Mouse (Mus musculus) cerebellum, postnatal 10 days (tissue): ENCODE data around the gene Tnnc2.
A peak's percentile ranks its signal among the peaks of the same experiment; 100 is the strongest.

Experiments
- DNase-seq, 2 experiments: peaks; one replicate each; pipeline ENCODE4 v3.0.0; 2021; ENCODE audit warnings: mixed read lengths in 2 of 2

Tnnc2 gene

GRCm38 (mm10) chr2:164794293-164794692, 14.5 kb upstream of the Tnnc2 start:
- peak; percentile 96 to 99 for DNase-seq

DNA sequence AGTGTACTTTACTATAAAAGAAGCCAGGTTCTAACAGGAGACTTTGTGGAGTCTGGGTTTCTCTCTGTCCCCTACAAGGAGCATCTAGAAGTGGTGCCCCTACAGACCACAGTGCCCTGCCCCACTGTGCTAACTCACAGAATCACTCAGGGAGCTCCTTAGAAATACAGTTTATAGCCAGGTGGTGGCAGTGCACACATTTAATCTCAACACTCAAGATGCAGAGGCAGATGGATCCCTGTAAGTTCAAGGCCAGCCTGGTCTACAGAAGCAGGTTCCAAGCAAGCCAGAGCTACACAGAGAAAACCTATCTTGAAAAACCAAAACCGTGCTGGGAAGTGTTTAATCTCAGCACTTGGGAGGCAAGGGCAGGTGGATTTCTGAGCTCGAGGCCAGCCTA, 14.0 kb upstream of the Tnnc2 start:
- peak in 1 of 2 experiments; percentile 42 for DNase-seq

DNA sequence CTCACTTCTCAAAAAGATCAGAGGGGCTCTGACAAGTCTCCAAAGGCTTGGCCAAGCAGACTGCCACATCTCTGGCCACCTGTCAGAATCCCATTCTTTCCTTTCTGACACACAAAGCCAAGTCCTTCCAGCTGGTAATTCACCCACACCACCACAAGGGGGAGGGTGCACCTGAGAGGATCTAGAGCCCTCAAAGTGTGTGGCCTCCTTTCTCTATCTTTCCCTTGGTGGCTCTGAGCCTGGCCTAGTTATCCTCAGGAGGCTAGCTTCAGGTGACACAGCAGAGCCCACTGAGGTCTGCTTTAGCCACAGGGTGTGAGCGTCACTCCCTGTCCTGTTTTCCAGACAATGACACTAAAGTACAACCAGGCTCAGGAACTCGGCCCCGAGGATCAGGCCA, 13.5 kb upstream of the Tnnc2 start:
- DNase-seq = peak; percentile 77 to 85

- no peak for DNase-seq
These were observed 12.8 kb upstream of the Tnnc2 start for GRCm38 (mm10) chr2:164792400-164793190.

DNA sequence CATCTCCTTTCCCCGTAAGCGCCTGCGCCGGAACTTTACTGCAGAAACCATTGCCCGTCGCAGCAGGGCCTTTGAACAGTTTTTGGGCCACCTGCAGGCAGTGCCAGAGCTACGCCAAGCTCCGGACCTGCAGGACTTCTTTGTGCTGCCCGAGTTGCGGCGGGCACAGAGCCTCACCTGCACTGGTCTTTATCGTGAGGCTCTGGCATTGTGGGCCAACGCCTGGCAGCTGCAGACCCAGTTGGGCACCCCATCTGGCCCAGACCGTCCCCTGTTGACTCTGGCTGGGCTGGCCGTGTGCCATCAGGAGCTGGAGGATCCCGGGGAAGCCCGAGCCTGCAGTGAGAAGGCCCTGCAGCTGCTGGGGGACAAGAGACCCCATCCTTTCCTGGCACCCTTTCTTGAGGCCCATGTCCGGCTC, 12.1 kb upstream of the Tnnc2 start:
- DNase-seq = peak; percentile 50 to 57

GRCm38 (mm10) chr2:164790451-164790850, 10.7 kb upstream of the Tnnc2 start:
- DNase-seq = no peak

GRCm38 (mm10) chr2:164788411-164788810, 8.6 kb upstream of the Tnnc2 start:
- no peak for DNase-seq

- no peak for DNase-seq
These were observed 8.0 kb upstream of the Tnnc2 start for GRCm38 (mm10) chr2:164787779-164788178.

DNA sequence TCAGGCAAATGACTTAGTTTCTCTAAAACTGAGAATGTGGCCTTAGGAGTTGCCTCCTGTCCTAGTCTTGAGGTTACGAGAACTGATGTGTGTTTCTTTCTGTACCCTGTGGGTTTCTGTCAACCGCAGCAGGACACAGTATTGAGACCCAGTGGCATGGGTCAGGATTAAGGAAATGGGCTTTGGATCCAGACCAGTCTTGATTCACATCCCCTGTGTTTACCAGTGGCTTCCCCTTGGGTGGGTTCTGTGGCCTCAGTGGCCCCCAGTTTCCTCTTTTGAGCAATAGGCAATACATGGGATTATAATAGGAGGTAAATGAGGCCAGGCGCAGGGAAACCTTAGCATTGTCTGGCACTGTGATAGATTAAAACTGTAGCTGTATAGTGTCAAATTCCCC, 7.3 kb upstream of the Tnnc2 start:
- no peak for DNase-seq

DNA sequence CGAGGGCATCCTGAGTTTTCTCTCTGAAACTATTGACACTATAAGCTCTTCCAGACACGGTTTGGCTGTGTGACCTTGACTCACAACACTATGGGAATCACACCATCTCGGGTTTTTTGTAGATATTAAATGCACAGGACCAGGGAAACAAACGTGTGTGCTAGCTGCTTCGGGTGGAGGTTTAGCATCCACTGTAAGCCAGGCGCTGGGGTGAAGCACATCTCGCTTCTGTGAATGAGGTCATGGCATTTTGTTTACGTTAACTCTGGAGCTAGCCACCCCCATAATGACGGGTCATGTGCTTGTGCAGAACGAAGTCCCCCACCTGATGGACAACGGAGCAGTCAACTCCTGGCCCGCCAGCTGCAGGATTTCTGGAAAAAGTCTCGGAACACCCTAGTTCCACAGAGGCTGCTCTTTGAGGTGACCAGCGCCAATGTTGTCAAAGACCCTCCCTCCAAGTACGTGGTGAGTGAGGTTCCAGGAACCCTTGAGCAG, 6.7 kb upstream of the Tnnc2 start:
- DNase-seq = no peak

DNA sequence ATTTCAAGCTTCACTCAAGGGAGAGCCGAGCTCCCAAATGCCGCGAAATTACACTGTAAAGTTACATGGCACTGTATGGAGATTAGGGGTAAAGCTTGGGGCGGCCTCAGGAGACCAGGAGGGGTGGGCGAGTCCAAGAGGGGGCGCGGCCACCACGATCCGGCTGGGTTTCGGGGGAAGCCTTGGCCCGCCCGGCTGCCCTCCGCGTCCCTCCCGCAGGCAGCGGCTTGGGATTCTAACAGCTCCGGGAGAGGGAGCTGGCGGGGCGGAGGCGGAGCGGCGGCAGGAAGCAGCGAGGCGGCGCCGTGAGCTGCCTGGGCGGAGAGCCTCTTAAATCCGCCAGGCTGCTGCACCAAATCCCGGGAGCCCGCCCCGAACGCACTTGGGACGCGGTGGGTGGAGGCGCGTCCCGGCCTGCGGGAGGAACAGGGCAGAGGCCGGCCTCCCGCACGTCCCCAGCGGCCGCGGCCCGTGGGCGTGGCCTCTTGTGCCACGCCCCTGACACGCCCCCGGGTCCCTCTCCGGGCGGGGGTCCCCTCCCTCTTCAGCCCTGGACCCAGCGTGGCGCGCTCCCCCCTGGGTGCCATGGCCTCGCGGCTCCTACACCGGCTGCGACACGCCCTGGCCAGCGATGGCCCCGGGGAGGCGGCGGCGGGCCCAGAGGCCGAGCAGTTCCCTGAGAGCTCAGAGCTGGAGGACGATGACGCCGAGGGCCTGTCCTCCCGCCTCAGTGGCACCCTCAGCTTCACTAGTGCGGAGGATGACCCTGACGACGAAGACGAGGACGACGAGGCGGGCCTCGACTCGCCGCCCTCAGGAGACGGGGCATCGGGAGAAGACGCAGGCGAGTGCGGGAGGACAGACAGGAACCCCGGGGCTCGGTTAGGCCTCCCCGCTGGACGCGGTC, 6.0 kb upstream of the Tnnc2 start, which contains the start of gene Snx21:
Gene Snx21 (plus strand): TSS at position 343 of the 907 bp plus-strand sequence.
- DNase-seq = peak; percentile 88 to 91

- no peak for DNase-seq
These were observed 5.2 kb upstream of the Tnnc2 start for GRCm38 (mm10) chr2:164784869-164785420.

DNA sequence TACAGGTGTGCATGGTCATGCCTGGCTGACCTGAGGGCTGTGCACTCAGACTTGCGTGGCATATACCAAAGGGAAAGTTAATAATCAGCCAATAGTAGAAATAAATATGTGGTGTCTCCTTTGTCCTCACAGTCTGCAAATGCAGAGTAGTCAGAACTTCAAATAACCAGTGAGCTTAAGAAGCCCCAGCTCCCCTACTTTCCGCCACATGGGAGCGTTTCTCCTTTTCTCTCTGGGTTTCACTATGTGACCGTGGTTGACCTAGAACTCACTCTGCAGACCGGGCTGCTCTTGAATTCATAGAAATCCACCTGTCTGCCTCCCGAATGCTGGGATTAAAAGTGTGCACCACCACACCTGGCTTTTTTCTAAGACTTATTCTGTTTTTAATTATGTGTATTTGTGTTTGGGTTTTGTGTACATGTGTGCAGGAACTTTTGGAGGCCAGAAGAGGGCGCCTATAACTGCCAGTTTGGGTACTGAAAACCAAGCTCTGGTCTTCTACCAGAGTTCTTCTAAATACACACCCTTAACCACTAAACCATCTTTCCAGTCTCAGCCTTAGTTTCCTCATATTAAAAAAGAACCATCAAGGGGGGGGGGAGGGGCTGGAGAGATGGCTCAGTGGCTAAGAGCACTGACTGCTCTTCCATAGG, 4.3 kb upstream of the Tnnc2 start:
- DNase-seq = no peak

DNA sequence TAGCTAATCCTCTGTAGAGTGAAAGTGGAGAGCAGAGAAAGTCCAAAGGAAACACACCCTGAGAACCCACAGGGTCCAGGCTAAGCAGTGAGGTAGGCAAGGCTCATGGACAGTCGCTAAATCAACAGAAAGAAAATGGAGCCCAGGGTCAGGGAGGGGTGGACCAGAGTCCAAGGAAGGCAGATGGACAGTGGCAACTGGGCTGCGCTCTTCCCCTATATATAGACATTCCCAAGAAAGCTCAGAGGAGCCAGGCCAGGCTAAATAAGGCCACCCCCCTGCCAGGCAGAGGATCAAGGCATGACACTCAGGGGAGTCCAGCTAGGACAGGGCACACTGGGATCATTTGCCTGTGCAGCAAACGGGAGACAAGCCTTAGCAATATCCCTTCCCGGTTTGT, 2.1 kb upstream of the Tnnc2 start:
- DNase-seq = no peak

GRCm38 (mm10) chr2:164778809-164779208, 958 bp downstream of the Tnnc2 start:
- peak; percentile 64 to 67 for DNase-seq

- no peak for DNase-seq
These were observed 1.8 kb downstream of the Tnnc2 start for GRCm38 (mm10) chr2:164778015-164778287.

DNA sequence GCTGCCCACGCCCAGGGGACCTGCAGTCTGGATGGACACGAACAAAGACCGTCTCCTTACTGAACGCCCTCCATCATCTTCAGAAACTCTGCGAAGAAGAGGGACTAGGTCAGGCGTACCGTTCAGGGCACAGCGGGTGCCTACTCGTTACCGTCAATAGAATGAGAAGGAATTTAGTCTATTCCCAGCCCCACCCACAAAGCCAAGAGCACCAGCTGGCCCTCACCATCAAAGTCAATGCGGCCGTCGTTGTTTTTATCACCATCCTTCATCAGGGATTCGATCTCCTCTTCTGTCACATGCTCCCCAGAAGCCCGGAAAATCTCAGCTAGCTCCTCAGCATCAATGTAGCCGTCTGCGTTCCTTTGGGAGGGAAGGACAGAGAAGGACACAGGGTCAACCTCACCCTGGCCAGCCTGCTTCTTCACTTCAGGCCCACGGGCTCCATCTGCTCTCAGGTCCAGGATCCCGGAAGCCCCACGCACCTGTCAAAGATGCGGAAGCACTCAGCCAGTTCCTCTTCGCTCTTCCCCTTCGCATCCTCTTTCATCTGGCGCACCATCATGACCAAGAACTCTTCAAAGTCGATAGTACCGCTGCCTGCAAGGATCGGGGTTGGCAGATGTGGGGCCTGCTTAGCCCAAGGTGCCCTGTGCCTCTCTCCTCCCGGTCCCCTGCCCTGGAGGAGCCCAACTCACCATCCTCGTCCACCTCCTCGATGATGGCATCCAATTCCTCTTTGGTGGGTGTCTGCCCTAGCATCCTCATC, 2.3 kb downstream of the Tnnc2 start:
- DNase-seq = no peak

DNA sequence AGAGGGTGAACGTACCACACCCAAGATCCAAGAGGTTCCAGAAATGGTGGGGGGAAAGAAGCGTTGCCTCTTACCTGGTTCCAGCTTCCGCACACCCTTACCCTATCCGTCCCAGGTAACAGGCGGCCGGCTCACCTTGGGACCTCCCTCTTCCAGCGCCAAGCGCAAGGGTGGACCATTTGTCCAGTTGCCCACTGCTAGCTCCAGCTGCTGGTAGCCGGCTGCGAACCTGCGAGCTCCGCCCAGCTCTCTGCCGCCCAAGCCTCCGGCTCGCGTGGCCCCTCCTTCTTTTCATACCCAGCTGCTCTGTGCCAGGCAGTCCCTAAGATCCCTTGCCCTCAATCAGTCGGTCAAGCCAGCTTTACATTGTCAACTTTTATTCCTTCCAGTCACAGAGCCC, 3.0 kb downstream of the Tnnc2 start:
- DNase-seq = no peak

DNA sequence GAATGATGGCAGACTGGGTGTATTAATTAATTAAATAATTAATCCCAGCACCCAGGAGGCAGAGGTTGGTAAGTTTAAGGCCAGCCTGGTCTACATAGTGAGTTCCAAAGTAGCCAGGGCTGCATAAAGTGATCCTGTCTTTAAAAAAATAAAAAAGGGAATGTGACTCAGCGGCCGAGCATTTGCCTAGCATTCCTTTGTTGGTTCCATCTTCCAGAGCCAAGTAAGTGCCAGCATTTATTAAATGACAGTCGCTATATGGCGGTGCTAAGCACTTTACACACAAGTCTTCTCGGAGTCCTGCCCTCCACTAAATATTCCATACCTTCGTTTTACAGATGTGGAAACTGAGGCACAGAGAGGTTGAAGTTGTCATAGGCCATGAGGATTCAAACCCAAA, 3.6 kb downstream of the Tnnc2 start:
- DNase-seq = no peak

GRCm38 (mm10) chr2:164773989-164774364, 5.8 kb downstream of the Tnnc2 start:
- no peak for DNase-seq

- DNase-seq = no peak
These were observed 6.4 kb downstream of the Tnnc2 start for GRCm38 (mm10) chr2:164773229-164773988.
